Mouse (Mus musculus) MEL (cell line): Measurements from ENCODE around the gene Tdo2. TPM values are rescaled to one million over a fixed set of nuclear protein-coding genes. Genes with fewer than 3 reads are reported as not detected.

Experiments used
- DNase-seq: peaks from one replicate; pipeline ENCODE4 v3.0.0; 2011; ENCODE audit warnings: low read depth, low spot score
- H3K27ac ChIP-seq: 2 replicates; pipeline ENCODE4 v1.5.1; 2012; ENCODE audit warnings: low read depth, mild to moderate bottlenecking, control low read depth, low read length, moderate library complexity; ENCODE audit not compliant: control insufficient read depth
- H3K27me3 ChIP-seq, 2 experiments: fragments of 150-350 bp in 1 of 2; sonication (generic) in 1 of 2; 2 replicates each; pipeline ENCODE4 v1.6.1; 2012; ENCODE audit warnings: low read length in 2 of 2, mild to moderate bottlenecking in 2 of 2, improper control_type of control experiment in 1 of 2, moderate library complexity in 1 of 2; ENCODE audit not compliant: insufficient read depth in 2 of 2, control insufficient read depth in 1 of 2
- H3K36me3 ChIP-seq, 2 experiments: 2 replicates each; pipeline ENCODE4 v1.6.1; 2012 to 2014; ENCODE audit warnings: low read length in 2 of 2, improper control_type of control experiment in 1 of 2, inconsistent platforms in 1 of 2, mild to moderate bottlenecking in 1 of 2; ENCODE audit not compliant: insufficient read depth in 2 of 2, control insufficient read depth in 1 of 2
- H3K4me1 ChIP-seq, 2 experiments: fragments of 150-350 bp in 1 of 2; sonication (generic) in 1 of 2; 2 replicates each; pipeline ENCODE4 v1.6.1; 2012; ENCODE audit warnings: low read length in 2 of 2, improper control_type of control experiment in 1 of 2, mild to moderate bottlenecking in 1 of 2; ENCODE audit not compliant: insufficient read depth in 2 of 2, control insufficient read depth in 1 of 2
- H3K4me3 ChIP-seq, 2 experiments: fragments of 150-350 bp in 1 of 2; sonication (generic) in 1 of 2; 2 replicates each; pipeline ENCODE4 v1.5.1; 2012; ENCODE audit warnings: low read depth in 2 of 2, low read length in 2 of 2, mild to moderate bottlenecking in 2 of 2, moderate library complexity in 2 of 2, control low read depth in 1 of 2, improper control_type of control experiment in 1 of 2; ENCODE audit not compliant: control insufficient read depth in 1 of 2, insufficient read depth in 1 of 2
- H3K79me2 ChIP-seq: 2 replicates; pipeline ENCODE4 v1.6.1; 2012; ENCODE audit warnings: mild to moderate bottlenecking, low read length, moderate library complexity; ENCODE audit not compliant: control insufficient read depth, poor library complexity, insufficient read depth
- H3K9ac ChIP-seq: 2 replicates; pipeline ENCODE4 v1.6.1; 2012; ENCODE audit warnings: low read depth, mild to moderate bottlenecking, control low read depth, low read length, moderate library complexity; ENCODE audit not compliant: control insufficient read depth, poor library complexity, severe bottlenecking
- H3K9me3 ChIP-seq: fragments of 150-350 bp; sonication (generic); replicated peaks from 2 replicates; pipeline ENCODE4 v1.6.1; 2012; ENCODE audit warnings: mild to moderate bottlenecking, low read length, improper control_type of control experiment, moderate library complexity; ENCODE audit not compliant: insufficient read depth
- BHLHE40 ChIP-seq: IDR thresholded peaks from 2 replicates; pipeline ENCODE4 v1.6.1; 2012; ENCODE audit warnings: low read depth, mild to moderate bottlenecking, inconsistent platforms, low read length, improper control_type of control experiment, borderline replicate concordance
- CHD2 ChIP-seq: IDR thresholded peaks from 2 replicates; pipeline ENCODE4 v1.6.1; 2011; ENCODE audit warnings: low read length, improper control_type of control experiment
- CTCF ChIP-seq, 3 experiments: IDR thresholded peaks in 2 of 3; conservative IDR thresholded peaks in 1 of 3; 2 replicates each; pipeline ENCODE4 v1.5.1; 2011 to 2012; ENCODE audit warnings: low read length in 3 of 3, low read depth in 2 of 3, mild to moderate bottlenecking in 2 of 3, improper control_type of control experiment in 1 of 3, inconsistent platforms in 1 of 3, mixed read lengths in 1 of 3, moderate library complexity in 1 of 3; ENCODE audit not compliant: control insufficient read depth in 1 of 3, insufficient read depth in 1 of 3, poor library complexity in 1 of 3, severe bottlenecking in 1 of 3
- ELF1 ChIP-seq: IDR thresholded peaks from 2 replicates; pipeline ENCODE4 v1.6.1; 2014; ENCODE audit warnings: low read depth, mild to moderate bottlenecking, inconsistent platforms, low read length, improper control_type of control experiment, moderate library complexity
- EP300 ChIP-seq, 2 experiments: IDR thresholded peaks; 2 replicates each; pipeline ENCODE4 v1.6.1; 2011; ENCODE audit warnings: improper control_type of control experiment in 2 of 2, low read length in 2 of 2, low read depth in 1 of 2, mild to moderate bottlenecking in 1 of 2
- ETS1 ChIP-seq: IDR thresholded peaks from 2 replicates; pipeline ENCODE4 v1.6.1; 2012; ENCODE audit warnings: low read depth, mild to moderate bottlenecking, inconsistent platforms, low read length, improper control_type of control experiment, moderate library complexity
- GABPA ChIP-seq: IDR thresholded peaks from 2 replicates; pipeline ENCODE4 v1.6.1; 2012; ENCODE audit warnings: low read depth, mild to moderate bottlenecking, inconsistent platforms, low read length, improper control_type of control experiment, moderate library complexity
- HCFC1 ChIP-seq: IDR thresholded peaks from 2 replicates; pipeline ENCODE4 v1.6.1; 2012; ENCODE audit warnings: low read depth, mild to moderate bottlenecking, inconsistent platforms, low read length, improper control_type of control experiment, moderate library complexity
- JUND ChIP-seq: IDR thresholded peaks from 2 replicates; pipeline ENCODE4 v1.6.1; 2011; ENCODE audit warnings: low read depth, mild to moderate bottlenecking, improper control_type of control experiment, low read length
- NELFE ChIP-seq: IDR thresholded peaks from 2 replicates; pipeline ENCODE4 v1.6.1; 2011; ENCODE audit warnings: low read depth, low read length, improper control_type of control experiment
- NRF1 ChIP-seq: IDR thresholded peaks from 2 replicates; pipeline ENCODE4 v1.6.1; 2014; ENCODE audit warnings: low read depth, mild to moderate bottlenecking, inconsistent platforms, low read length, improper control_type of control experiment, moderate library complexity; ENCODE audit not compliant: poor library complexity, insufficient read depth, severe bottlenecking
- POLR2A ChIP-seq, 2 experiments: IDR thresholded peaks; 2 replicates each; pipeline ENCODE4 v1.6.1; 2011 to 2012; ENCODE audit warnings: low read length in 2 of 2, mild to moderate bottlenecking in 2 of 2, control low read depth in 1 of 2, improper control_type of control experiment in 1 of 2, low read depth in 1 of 2, moderate library complexity in 1 of 2; ENCODE audit not compliant: control insufficient read depth in 1 of 2, insufficient read depth in 1 of 2, poor library complexity in 1 of 2
- POLR2AphosphoS2 ChIP-seq: IDR thresholded peaks from 2 replicates; pipeline ENCODE4 v1.6.1; 2011; ENCODE audit warnings: low read length, improper control_type of control experiment
- POLR2AphosphoS5 ChIP-seq: IDR thresholded peaks from 2 replicates; pipeline ENCODE4 v1.6.1; 2012; ENCODE audit warnings: low read depth, borderline replicate concordance, mild to moderate bottlenecking, inconsistent platforms, low read length, moderate library complexity, mixed read lengths
- RAD21 ChIP-seq: IDR thresholded peaks from 2 replicates; pipeline ENCODE4 v1.6.1; 2011; ENCODE audit warnings: mild to moderate bottlenecking, low read depth, low read length, improper control_type of control experiment
- RCOR1 ChIP-seq: IDR thresholded peaks from 2 replicates; pipeline ENCODE4 v1.6.1; 2012; ENCODE audit warnings: low read depth, mild to moderate bottlenecking, inconsistent platforms, low read length, improper control_type of control experiment
- SIN3A ChIP-seq: IDR thresholded peaks from 2 replicates; pipeline ENCODE4 v1.6.1; 2012; ENCODE audit warnings: low read length, improper control_type of control experiment, inconsistent platforms
- SMC3 ChIP-seq: IDR thresholded peaks from 2 replicates; pipeline ENCODE4 v1.6.1; 2011; ENCODE audit warnings: low read depth, low read length, improper control_type of control experiment
- TBP ChIP-seq: IDR thresholded peaks from 2 replicates; pipeline ENCODE4 v1.8.0; 2011; ENCODE audit warnings: low read depth, low read length, improper control_type of control experiment
- TCF12 ChIP-seq: IDR thresholded peaks from 2 replicates; pipeline ENCODE4 v1.6.1; 2014; ENCODE audit warnings: low read depth, mild to moderate bottlenecking, inconsistent platforms, low read length, improper control_type of control experiment, moderate library complexity
- UBTF ChIP-seq: IDR thresholded peaks from 2 replicates; pipeline ENCODE4 v1.6.1; 2012; ENCODE audit warnings: low read depth, mild to moderate bottlenecking, inconsistent platforms, low read length, improper control_type of control experiment, moderate library complexity, borderline replicate concordance; ENCODE audit not compliant: insufficient read depth
- USF1 ChIP-seq: IDR thresholded peaks from 2 replicates; pipeline ENCODE4 v1.6.1; 2014; ENCODE audit warnings: low read depth, mild to moderate bottlenecking, inconsistent platforms, low read length, improper control_type of control experiment, moderate library complexity
- ZC3H11A ChIP-seq: IDR thresholded peaks from 2 replicates; pipeline ENCODE4 v1.6.1; 2012; ENCODE audit warnings: low read depth, mild to moderate bottlenecking, inconsistent platforms, low read length, improper control_type of control experiment
- polyA plus RNA-seq, 2 experiments: library from polyadenylated mRNA; stranded (reverse) in 1 of 2; unstranded in 1 of 2; fragments of >175 nt in 1 of 2; fragments of >200 nt in 1 of 2; gene quantifications; 2 replicates each; pipeline versions ENCODE4 v1.2.1 to v1.2.4; 2012; ENCODE audit warnings: low replicate concordance in 2 of 2, low read depth in 1 of 2; ENCODE audit not compliant: insufficient read length in 2 of 2, insufficient read depth in 1 of 2, missing spikeins in 1 of 2
- total RNA-seq: library from RNA; depleted of rRNA; stranded (reverse); fragments of 300-350 nt; gene quantifications from 2 replicates; pipeline ENCODE4 v1.2.3, GENCODE M21; 2012

Tdo2 gene
- total and polyA plus RNA-seq, 3 experiments, result not detected

GRCm38 (mm10) chr3:81989692-81990141 lies 13.7 kb upstream of the Tdo2 start:
- DNase-seq, result peak; percentile 2
- H3K36me3 ChIP-seq, result no peaks in the 10 kb centered on the region
- H3K9ac ChIP-seq, result no peak overlapping the region
- no peaks in the 10 kb centered on the region for H3K9me3 ChIP-seq
- H3K79me2 ChIP-seq, result no peaks in the 10 kb centered on the region
- TF ChIP-seq RCOR1, result no peak
- no peak for TF ChIP-seq EP300 (IDR thresholded peaks at IDR 0.05; ENCODE audit: low read depth in 1 of 2, low read length in 2 of 2)
- no peak for TF ChIP-seq CHD2
- no peak for TF ChIP-seq RAD21
- TF ChIP-seq POLR2AphosphoS5, result no peak
- no peak for TF ChIP-seq POLR2AphosphoS2
- no peak for TF ChIP-seq UBTF
- TF ChIP-seq NELFE, result no peak
- no peak for TF ChIP-seq ETS1
- no peak for TF ChIP-seq GABPA
- no peak for TF ChIP-seq JUND
- no peak for TF ChIP-seq CTCF (IDR thresholded peaks at IDR 0.05 in 2 of 3, conservative IDR thresholded peaks at IDR 0.05 in 1 of 3; ENCODE audit: control insufficient read depth in 1 of 3, insufficient read depth in 1 of 3, low read depth in 2 of 3, low read length in 3 of 3, poor library complexity in 1 of 3, severe bottlenecking in 1 of 3)
- TF ChIP-seq BHLHE40, result no peak
- no peak for TF ChIP-seq TBP
- no peak for TF ChIP-seq USF1
- TF ChIP-seq TCF12, result no peak
- TF ChIP-seq SIN3A, result no peak
- TF ChIP-seq ELF1, result no peak
- TF ChIP-seq, all 39 proteins: peak for 0
- Histone ChIP-seq H3K27me3 (no peaks in the 10 kb centered on the region), H3K4me3 (no peak overlapping the region), H3K4me1 (no peaks in the 10 kb centered on the region), H3K27ac (no peak overlapping the region)

GRCm38 (mm10) chr3:81987628-81988027 lies 11.6 kb upstream of the Tdo2 start:
- H3K9ac ChIP-seq, result no peak overlapping the region
- TF ChIP-seq NRF1 (no peak), SMC3 (no peak), ETS1 (no peak), ZC3H11A (no peak), POLR2AphosphoS2 (no peak), EP300 (IDR thresholded peaks at IDR 0.05; ENCODE audit: low read depth in 1 of 2, low read length in 2 of 2) (no peak), POLR2A (IDR thresholded peaks at IDR 0.05; ENCODE audit: control insufficient read depth in 1 of 2, insufficient read depth in 1 of 2, low read depth in 1 of 2, low read length in 2 of 2, poor library complexity in 1 of 2) (no peak), JUND (no peak), HCFC1 (no peak)
- H3K9me3 ChIP-seq, result no peaks in the 10 kb centered on the region
- DNase-seq, result no peak
- H3K4me3 ChIP-seq, result no peak overlapping the region
- H3K27me3 ChIP-seq, result no peaks in the 10 kb centered on the region
- no peaks in the 10 kb centered on the region for H3K4me1 ChIP-seq
- no peaks in the 10 kb centered on the region for H3K36me3 ChIP-seq
- H3K79me2 ChIP-seq, result no peaks in the 10 kb centered on the region
- H3K27ac ChIP-seq, result no peak overlapping the region
